Mouse (Mus musculus): Measurements from ENCODE around the gene Astl. TPM values are rescaled to one million over a fixed set of nuclear protein-coding genes. Genes with fewer than 3 reads are reported as not detected.

Gene Astl
- polyA plus RNA-seq (2012; rRNA removed), result not detected in 2 replicates
- polyA plus RNA-seq (2014; fragmentation: Nextera tagmentation; extraction: Ambion mirVana), result not detected in 2 replicates

DNA sequence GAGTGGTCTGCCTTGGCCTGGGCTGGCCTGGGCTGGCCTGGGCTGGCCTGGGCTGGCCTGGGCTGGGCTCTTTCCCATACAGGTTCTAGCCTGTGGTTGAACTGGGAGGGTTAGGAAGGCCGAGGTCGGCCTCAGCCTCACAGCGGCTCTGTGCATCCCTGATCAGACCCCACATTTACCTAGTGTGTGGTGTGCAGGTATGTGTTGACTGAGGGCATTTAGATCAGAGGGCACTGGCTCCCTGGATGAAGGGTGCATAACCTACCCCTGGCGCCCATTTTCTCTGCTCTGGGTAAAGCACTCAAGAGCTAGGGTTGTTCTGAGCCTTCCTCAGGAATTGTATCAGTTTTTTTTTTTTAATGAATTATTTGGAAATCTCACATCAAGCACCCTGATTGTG is at the start of gene Astl:
Gene Astl (plus strand): TSS at position 224 of the 400 bp plus-strand sequence.
- ATAC-seq (ENCODE audit: insufficient read depth) (no peak), DNase-seq (ENCODE audit: low read depth in 3 of 3, low spot score in 3 of 3) (no peak)
- TF ChIP-seq EP300 (IDR thresholded peaks at IDR 0.05; ENCODE audit: low read depth) (no peak), CTCF (IDR thresholded peaks at IDR 0.05; ENCODE audit: low read depth) (no peak)
- Histone ChIP-seq H3K4me1 (replicated peaks; ENCODE audit: control insufficient read depth in 2 of 2, insufficient read depth in 2 of 2, low read length in 1 of 2) (peaks cover 0 to 10% of the 10 kb centered on the region in 2 experiments; a peak in 3 of 4 replicates), H3K27ac (no peak within 1 kb of the TSS), H3K27me3 (ENCODE audit: control insufficient read depth, insufficient read depth, low read length) (peaks cover 11% of the 10 kb centered on the region), H3K36me3 (replicated peaks; ENCODE audit: control insufficient read depth, insufficient read depth, low read depth) (no peaks in the 10 kb centered on the region), H3K9me3 (ENCODE audit: control insufficient read depth, low read length) (no peaks in the 10 kb centered on the region), H3K4me3 (ENCODE audit: insufficient read depth in 1 of 2, low read depth in 2 of 2, low read length in 2 of 2) (peak within 1 kb of the TSS in 1 of 2 experiments; percentile 57; a peak in 2 of 4 replicates), H3K9ac (replicated peaks) (no peak within 1 kb of the TSS), H3K4me2 (ENCODE audit: low read depth) (peak within 1 kb of the TSS; percentile 67; the same call in 1 of the 2 replicates)
- 48% methylated on average over 4 of the region's 4 CpGs for WGBS (ENCODE audit: insufficient replicate concordance)

DNA sequence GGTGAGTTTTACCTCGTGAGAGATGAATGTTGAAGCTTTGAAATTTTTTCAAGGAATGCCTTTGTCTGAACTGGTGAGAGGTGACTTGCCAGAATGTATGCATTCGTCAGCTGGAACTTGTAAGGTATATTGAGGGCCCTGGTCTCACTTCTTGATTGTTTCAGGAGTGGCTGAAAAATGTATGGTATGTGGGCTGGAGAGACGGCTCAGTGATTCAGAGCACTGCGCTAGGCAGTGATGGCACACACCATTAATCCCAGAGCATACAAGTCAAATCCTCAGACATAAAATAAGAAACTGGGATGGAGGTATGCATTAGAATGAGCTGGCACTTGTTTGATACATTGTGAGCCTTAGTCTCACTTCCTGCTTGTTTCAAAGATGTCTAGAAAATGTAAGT is 46.2 kb upstream of the Astl start:
- Histone ChIP-seq H3K36me3 (replicated peaks; ENCODE audit: control insufficient read depth, insufficient read depth, low read depth) (peaks cover 56% of the 10 kb centered on the region), H3K9me3 (ENCODE audit: control insufficient read depth, low read length) (no peaks in the 10 kb centered on the region), H3K4me1 (replicated peaks; ENCODE audit: control insufficient read depth in 2 of 2, insufficient read depth in 2 of 2, low read length in 1 of 2) (no peaks in the 10 kb centered on the region), H3K27ac (no peak overlapping the region), H3K4me2 (ENCODE audit: low read depth) (no peak overlapping the region), H3K9ac (replicated peaks) (no peak overlapping the region), H3K4me3 (ENCODE audit: insufficient read depth in 1 of 2, low read depth in 2 of 2, low read length in 2 of 2) (no peak overlapping the region), H3K27me3 (ENCODE audit: control insufficient read depth, insufficient read depth, low read length) (no peaks in the 10 kb centered on the region)
- 80% methylated on average over 4 of the region's 4 CpGs for WGBS (ENCODE audit: insufficient replicate concordance)
- no peak for TF ChIP-seq EP300 (IDR thresholded peaks at IDR 0.05; ENCODE audit: low read depth)
- no peak for TF ChIP-seq CTCF (IDR thresholded peaks at IDR 0.05; ENCODE audit: low read depth)
- no peak for ATAC-seq (ENCODE audit: insufficient read depth)
- DNase-seq (ENCODE audit: low read depth in 3 of 3, low spot score in 3 of 3), result no peak

DNA sequence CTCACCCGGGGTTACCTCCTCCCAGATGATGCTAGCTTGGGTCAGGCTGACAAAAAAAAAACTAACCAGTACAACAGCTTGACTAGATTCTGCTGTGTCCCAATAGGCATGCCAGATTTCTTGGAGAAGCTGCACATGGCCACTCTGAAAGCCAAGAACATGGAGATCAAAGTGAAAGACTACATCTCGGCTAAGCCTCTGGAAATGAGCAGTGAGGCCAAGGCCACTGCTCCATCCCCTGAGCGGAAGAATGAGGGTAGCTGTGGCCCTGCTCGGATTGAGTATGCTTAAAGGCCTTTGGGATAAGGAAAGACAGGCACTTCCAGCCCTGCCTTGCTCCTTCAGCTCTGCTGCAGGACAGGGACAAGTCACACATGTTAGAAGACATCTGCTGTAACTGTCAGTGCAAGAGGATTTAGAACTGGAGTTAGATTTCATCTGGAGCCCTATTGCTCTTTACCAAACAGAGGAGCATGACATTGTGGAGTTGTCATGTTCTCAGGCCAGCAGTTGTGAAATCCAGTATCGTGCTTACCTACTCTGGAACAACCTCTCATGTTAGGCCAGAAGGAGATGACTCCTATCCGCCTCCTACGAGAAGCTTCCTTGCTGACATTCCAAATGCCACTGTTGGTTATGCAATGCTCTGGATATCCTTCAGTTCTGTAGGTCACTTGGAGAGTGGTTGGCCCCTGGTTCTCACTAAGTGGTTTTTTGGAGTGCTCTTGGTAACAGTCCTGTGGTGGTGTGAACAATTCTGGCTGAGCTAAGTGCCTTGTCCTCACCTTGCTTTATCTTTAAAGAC is 41.2 kb upstream of the Astl start:
- 85% methylated on average over 7 of the region's 7 CpGs for WGBS (ENCODE audit: insufficient replicate concordance)
- H3K36me3 ChIP-seq (replicated peaks; ENCODE audit: control insufficient read depth, insufficient read depth, low read depth), result peaks cover 63% of the 10 kb centered on the region

DNA sequence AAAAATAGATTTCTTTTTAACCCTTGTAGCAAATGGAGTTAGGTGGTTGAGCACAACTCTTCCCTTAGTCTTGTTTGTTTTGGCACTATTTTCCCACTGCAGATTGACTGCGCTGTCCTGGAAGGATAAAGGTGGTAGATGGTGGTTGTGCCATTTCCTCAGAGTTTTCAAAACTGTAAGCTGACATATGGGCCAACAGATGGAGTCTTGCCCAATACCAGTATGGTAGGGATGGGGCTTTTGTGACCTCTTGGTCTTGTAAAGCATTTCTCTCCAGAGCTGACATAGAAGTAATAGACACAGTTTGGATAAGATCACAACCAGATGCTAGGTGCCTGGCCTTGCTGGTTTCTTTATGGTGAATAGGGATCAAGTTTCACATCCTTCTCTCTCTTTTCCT is 40.4 kb upstream of the Astl start:
- Histone ChIP-seq H3K27me3 (ENCODE audit: control insufficient read depth, insufficient read depth, low read length) (no peaks in the 10 kb centered on the region), H3K27ac (no peak overlapping the region), H3K4me3 (ENCODE audit: insufficient read depth in 1 of 2, low read depth in 2 of 2, low read length in 2 of 2) (no peak overlapping the region), H3K9ac (replicated peaks) (no peak overlapping the region), H3K4me2 (ENCODE audit: low read depth) (no peak overlapping the region), H3K36me3 (replicated peaks; ENCODE audit: control insufficient read depth, insufficient read depth, low read depth) (peaks cover 59% of the 10 kb centered on the region), H3K9me3 (ENCODE audit: control insufficient read depth, low read length) (no peaks in the 10 kb centered on the region), H3K4me1 (replicated peaks; ENCODE audit: control insufficient read depth in 2 of 2, insufficient read depth in 2 of 2, low read length in 1 of 2) (no peaks in the 10 kb centered on the region)
- WGBS (ENCODE audit: insufficient replicate concordance), result 94% methylated on average over 1 of the region's 1 CpGs
- no peak for DNase-seq (ENCODE audit: low read depth in 3 of 3, low spot score in 3 of 3)
- no peak for ATAC-seq (ENCODE audit: insufficient read depth)
- TF ChIP-seq EP300 (IDR thresholded peaks at IDR 0.05; ENCODE audit: low read depth) (no peak), CTCF (IDR thresholded peaks at IDR 0.05; ENCODE audit: low read depth) (no peak)

More for the DNA sequence above, 41.2 kb upstream of the Astl start:
- no peak overlapping the region for H3K27ac ChIP-seq
- no peak overlapping the region for H3K4me2 ChIP-seq (ENCODE audit: low read depth)
- no peak overlapping the region for H3K4me3 ChIP-seq (ENCODE audit: insufficient read depth in 1 of 2, low read depth in 2 of 2, low read length in 2 of 2)
- H3K4me1 ChIP-seq (replicated peaks; ENCODE audit: control insufficient read depth in 2 of 2, insufficient read depth in 2 of 2, low read length in 1 of 2), result no peaks in the 10 kb centered on the region
- no peaks in the 10 kb centered on the region for H3K27me3 ChIP-seq (ENCODE audit: control insufficient read depth, insufficient read depth, low read length)
- ATAC-seq (ENCODE audit: insufficient read depth), result no peak
- no peaks in the 10 kb centered on the region for H3K9me3 ChIP-seq (ENCODE audit: control insufficient read depth, low read length)
- TF ChIP-seq EP300 (IDR thresholded peaks at IDR 0.05; ENCODE audit: low read depth) (no peak), CTCF (IDR thresholded peaks at IDR 0.05; ENCODE audit: low read depth) (no peak)
- no peak overlapping the region for H3K9ac ChIP-seq (replicated peaks)
- DNase-seq (ENCODE audit: low read depth in 3 of 3, low spot score in 3 of 3), result no peak

DNA sequence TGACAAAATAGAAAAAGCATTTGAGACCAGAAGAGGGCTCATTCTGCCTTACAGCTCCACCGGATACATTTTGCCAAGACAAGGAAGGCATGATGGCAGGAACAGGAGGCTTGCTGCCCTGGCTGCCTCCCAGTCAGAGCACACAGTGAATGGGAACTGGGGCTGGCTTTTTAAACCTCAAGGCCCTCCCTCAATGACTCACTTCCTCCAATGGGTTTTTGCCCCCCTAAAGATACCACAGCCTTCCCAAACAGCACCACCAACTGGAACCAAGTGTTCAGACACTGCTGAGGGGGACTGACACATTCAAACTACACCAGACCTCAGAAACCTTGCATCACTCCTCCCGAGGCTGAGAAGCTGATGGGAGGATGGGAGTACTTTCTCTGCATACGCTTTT is 37.7 kb upstream of the Astl start:
- H3K9ac ChIP-seq (replicated peaks), result no peak overlapping the region
- no peak for DNase-seq (ENCODE audit: low read depth in 3 of 3, low spot score in 3 of 3)
- peaks cover 41% of the 10 kb centered on the region for H3K36me3 ChIP-seq (replicated peaks; ENCODE audit: control insufficient read depth, insufficient read depth, low read depth)
- no peak overlapping the region for H3K4me2 ChIP-seq (ENCODE audit: low read depth)
- no peak for ATAC-seq (ENCODE audit: insufficient read depth)
- no peaks in the 10 kb centered on the region for H3K9me3 ChIP-seq (ENCODE audit: control insufficient read depth, low read length)
- no peaks in the 10 kb centered on the region for H3K27me3 ChIP-seq (ENCODE audit: control insufficient read depth, insufficient read depth, low read length)
- 68% methylated on average over 3 of the region's 3 CpGs for WGBS (ENCODE audit: insufficient replicate concordance)
- H3K4me1 ChIP-seq (replicated peaks; ENCODE audit: control insufficient read depth in 2 of 2, insufficient read depth in 2 of 2, low read length in 1 of 2), result no peaks in the 10 kb centered on the region
- no peak overlapping the region for H3K4me3 ChIP-seq (ENCODE audit: insufficient read depth in 1 of 2, low read depth in 2 of 2, low read length in 2 of 2)
- TF ChIP-seq CTCF (IDR thresholded peaks at IDR 0.05; ENCODE audit: low read depth) (no peak), EP300 (IDR thresholded peaks at IDR 0.05; ENCODE audit: low read depth) (no peak)
- H3K27ac ChIP-seq, result no peak overlapping the region
